Mouse (Mus musculus) liver, embryonic 16.5 days (tissue): Measurements from ENCODE around the gene Sval3. TPM values are rescaled to one million over a fixed set of nuclear protein-coding genes. Genes with fewer than 3 reads are reported as not detected.

Source experiments
- ATAC-seq: fragments of 200-750 bp; cut with Nextera tagmentation; 2 replicates; pipeline ENCODE4 v1.8.0; 2017; ENCODE audit warnings: low read depth, mild to moderate bottlenecking, moderate number of reproducible peaks, moderate library complexity
- H3K27ac ChIP-seq: fragments of 300-500 bp; sonication (generic); 2 replicates; pipeline ENCODE4 v1.5.1; 2014; ENCODE audit warnings: mild to moderate bottlenecking, low read length
- H3K27me3 ChIP-seq: fragments of 300-500 bp; sonication (generic); 2 replicates; pipeline ENCODE4 v1.6.1; 2014; ENCODE audit warnings: low read depth, low read length, mixed read lengths; ENCODE audit not compliant: control insufficient read depth, insufficient read depth
- H3K36me3 ChIP-seq: fragments of 300-500 bp; sonication (generic); 2 replicates; pipeline ENCODE4 v1.6.1; 2014; ENCODE audit warnings: mild to moderate bottlenecking; ENCODE audit not compliant: control insufficient read depth, insufficient read depth
- H3K4me1 ChIP-seq: fragments of 300-500 bp; sonication (generic); 2 replicates; pipeline ENCODE4 v1.6.1; 2014; ENCODE audit warnings: low read depth, low read length, mixed read lengths; ENCODE audit not compliant: control insufficient read depth
- H3K4me2 ChIP-seq: fragments of 300-500 bp; sonication (generic); 2 replicates; pipeline ENCODE4 v1.6.1; 2014; ENCODE audit warnings: low read depth, low read length, mixed read lengths
- H3K4me3 ChIP-seq: fragments of 300-500 bp; sonication (generic); 2 replicates; pipeline ENCODE4 v1.5.1; 2014; ENCODE audit warnings: low read depth, mild to moderate bottlenecking, low read length
- H3K9ac ChIP-seq: fragments of 300-500 bp; sonication (generic); 2 replicates; pipeline ENCODE4 v1.6.1; 2014; ENCODE audit warnings: low read depth, low read length
- H3K9me3 ChIP-seq: fragments of 300-500 bp; sonication (generic); replicated peaks from 2 replicates; pipeline ENCODE4 v1.6.1; 2016; ENCODE audit warnings: low read length; ENCODE audit not compliant: control insufficient read depth
- WGBS: fragments of 180-500 bp; shearing (Covaris S2); extraction: QIAGEN DNeasy Blood & Tissue Kit; methylation state at CpG from one replicate; pipeline ENCODE4 v1.1.7; 2014; ENCODE audit not compliant: insufficient replicate concordance; 5-methylcytosine and 5-hydroxymethylcytosine counted together
- polyA plus RNA-seq: library from polyadenylated mRNA; unstranded; fragments of >200 nt; fragmentation: Nextera tagmentation; extraction: Ambion mirVana; gene quantifications from 2 replicates; pipeline ENCODE4 v1.2.1, GENCODE M21; 2015

Sval3 gene
- not detected in 2 replicates for polyA plus RNA-seq

- Histone ChIP-seq H3K4me1 (no peaks in the 10 kb centered on the region), H3K4me3 (no peak within 1 kb of the TSS), H3K27ac (no peak within 1 kb of the TSS), H3K4me2 (no peak within 1 kb of the TSS), H3K36me3 (no peaks in the 10 kb centered on the region), H3K9ac (no peak within 1 kb of the TSS), H3K9me3 (no peaks in the 10 kb centered on the region), H3K27me3 (no peaks in the 10 kb centered on the region)
- no peak for ATAC-seq
- WGBS: 36% methylated on average over 1 of the region's 1 CpGs
Measured at GRCm38 (mm10) chr6:41967840-41968239, at the start of gene Sval3. Gene Sval3, plus strand, starts transcription at chr6:41968140.

- WGBS: 53% methylated on average over 1 of the region's 1 CpGs
Measured at GRCm38 (mm10) chr6:41951330-41951729, 16.6 kb upstream of the Sval3 start, which contains the start of gene Sval1. Gene Sval1, plus strand, starts transcription at chr6:41951630.

More at GRCm38 (mm10) chr6:41951330-41951729, 16.6 kb upstream of the Sval3 start, which contains the start of gene Sval1:
- ATAC-seq: no peak
- Histone ChIP-seq H3K9me3 (no peaks in the 10 kb centered on the region), H3K36me3 (no peaks in the 10 kb centered on the region), H3K9ac (no peak within 1 kb of the TSS), H3K27ac (no peak within 1 kb of the TSS), H3K4me3 (no peak within 1 kb of the TSS), H3K27me3 (no peaks in the 10 kb centered on the region), H3K4me1 (no peaks in the 10 kb centered on the region), H3K4me2 (no peak within 1 kb of the TSS)

Other genes starting within 250 kb of the Sval3 start
- gene Olfr459, start 193.0 kb upstream of the Sval3 start, polyA plus RNA-seq: not detected in 2 replicates
- gene Pip, start 120.6 kb upstream of the Sval3 start, polyA plus RNA-seq: not detected in 2 replicates
- not detected in 2 replicates for gene Sval2, start 115.2 kb upstream of the Sval3 start, polyA plus RNA-seq
- not detected in 2 replicates for gene Sval1, start 16.5 kb upstream of the Sval3 start, polyA plus RNA-seq
- gene Sva, start 70.3 kb downstream of the Sval3 start, polyA plus RNA-seq: not detected in 2 replicates
- not detected in 2 replicates for gene Tas2r139, start 172.8 kb downstream of the Sval3 start, polyA plus RNA-seq
- not detected in 2 replicates for gene Tas2r144, start 247.2 kb downstream of the Sval3 start, polyA plus RNA-seq